Mouse (Mus musculus) G1E (cell line): ENCODE measurements around the gene Gm17727. TPM values are rescaled to one million over a fixed set of nuclear protein-coding genes. Genes with fewer than 3 reads are reported as not detected.
"Not testable (repeated sequence)": the region's sequence is repeated elsewhere in the genome, so short reads cannot be mapped to it uniquely, and the experiment has no call there.

Source experiments
- ATAC-seq: 2 replicates; pipeline ENCODE4 v1.8.0; 2016; ENCODE audit warnings: mild to moderate bottlenecking; ENCODE audit not compliant: insufficient number of reproducible peaks, poor library complexity, low FRiP score, severe bottlenecking; ENCODE audit errors: extremely low read depth
- DNase-seq: peaks from one replicate; pipeline ENCODE4 v3.0.0; 2012; ENCODE audit warnings: low spot score
- H3K27me3 ChIP-seq: 2 replicates; pipeline ENCODE4 v1.6.1; 2012; ENCODE audit warnings: mild to moderate bottlenecking, low read length, inconsistent platforms; ENCODE audit not compliant: insufficient read depth
- H3K36me3 ChIP-seq: replicated peaks from 2 replicates; pipeline ENCODE3; 2012; ENCODE audit warnings: mild to moderate bottlenecking, inconsistent platforms
- H3K4me1 ChIP-seq: 2 replicates; pipeline ENCODE4 v1.6.1; 2012; ENCODE audit warnings: low read depth, low read length, inconsistent platforms, mixed read lengths; ENCODE audit not compliant: insufficient read depth
- H3K4me3 ChIP-seq: 2 replicates; pipeline ENCODE4 v1.5.1; 2012; ENCODE audit warnings: low read depth, mild to moderate bottlenecking, inconsistent platforms, low read length, moderate library complexity, mixed read lengths
- H3K9me3 ChIP-seq: replicated peaks from 2 replicates; pipeline ENCODE4 v1.6.1; 2012; ENCODE audit warnings: inconsistent platforms
- CTCF ChIP-seq: IDR thresholded peaks from 2 replicates; pipeline ENCODE4 v1.5.1; 2012; ENCODE audit warnings: low read depth, low read length, inconsistent platforms, mixed read lengths
- GATA1 ChIP-seq: IDR thresholded peaks from 2 replicates; pipeline ENCODE4 v1.6.1; 2012; ENCODE audit warnings: borderline replicate concordance, low read length, inconsistent platforms, mixed read lengths
- GATA2 ChIP-seq: IDR thresholded peaks from 2 replicates; pipeline ENCODE4 v1.6.1; 2012; ENCODE audit warnings: low read depth, low read length, inconsistent platforms, borderline replicate concordance
- POLR2AphosphoS5 ChIP-seq: IDR thresholded peaks from 2 replicates; pipeline ENCODE4 v1.6.1; 2012; ENCODE audit warnings: low read depth, low read length, inconsistent platforms; ENCODE audit not compliant: insufficient replicate concordance
- TAL1 ChIP-seq: conservative IDR thresholded peaks from 2 replicates; pipeline ENCODE4 v1.6.1; 2012; ENCODE audit warnings: low read depth, low read length, inconsistent platforms, mixed read lengths
- polyA plus RNA-seq: library from polyadenylated mRNA; stranded (reverse); fragments of >175 nt; gene quantifications from 2 replicates; pipeline ENCODE4 v1.2.3, GENCODE M21; 2012
- total RNA-seq, 2 experiments: library from RNA; stranded (forward) in 1 of 2; stranded (reverse) in 1 of 2; fragments of 200-1000 nt in 1 of 2; fragments of >200 nt in 1 of 2; fragmentation: Nextera tagmentation in 1 of 2; gene quantifications; 2 replicates each; pipeline ENCODE4 v1.2.3; 2014 to 2017

The Gm17727 gene
- not detected in 2 replicates for total RNA-seq (2014; fragmentation: Nextera tagmentation)
- total RNA-seq (2017) = not detected in 2 replicates
- not detected in 2 replicates for polyA plus RNA-seq

- Histone ChIP-seq H3K4me3 (no peak within 1 kb of the TSS), H3K4me1 (no peaks in the 10 kb centered on the region), H3K36me3 (no peaks in the 10 kb centered on the region), H3K27me3 (no peaks in the 10 kb centered on the region), H3K9me3 (no peaks in the 10 kb centered on the region)
- TF ChIP-seq POLR2AphosphoS5 (no peak), TAL1 (no peak), GATA1 (no peak), CTCF (no peak), GATA2 (no peak)
- DNase-seq (no peak), ATAC-seq (no peak)
These were observed at the start of gene Gm17727 for GRCm38 (mm10) chr9:35778009-35778408. Gm17727 (minus strand) TSS chr9:35778109.

- not testable (repeated sequence) for H3K9me3 ChIP-seq, DNase-seq, H3K36me3 ChIP-seq, ATAC-seq, H3K4me3 ChIP-seq, H3K27me3 ChIP-seq, H3K4me1 ChIP-seq
These were observed 40.0 kb upstream of the Gm17727 start for GRCm38 (mm10) chr9:35817881-35818280.

- H3K4me1 ChIP-seq = no peaks in the 10 kb centered on the region
- TF ChIP-seq GATA2 (no peak), CTCF (no peak), TAL1 (no peak), GATA1 (no peak), POLR2AphosphoS5 (no peak)
These were observed 20.2 kb upstream of the Gm17727 start for GRCm38 (mm10) chr9:35798146-35798545.

GRCm38 (mm10) chr9:35790001-35790400 lies 12.1 kb upstream of the Gm17727 start, which contains the start of the genes Gm27235 and D730048I06Rik:
Gm27235 (minus strand) TSS chr9:35790101.
D730048I06Rik (minus strand) TSS chr9:35790112.
- no peak for TF ChIP-seq GATA1
- TF ChIP-seq CTCF = no peak
- no peak for TF ChIP-seq TAL1
- DNase-seq = no peak

More at GRCm38 (mm10) chr9:35798146-35798545, 20.2 kb upstream of the Gm17727 start:
- Histone ChIP-seq H3K36me3 (no peaks in the 10 kb centered on the region), H3K27me3 (no peaks in the 10 kb centered on the region), H3K9me3 (no peaks in the 10 kb centered on the region), H3K4me3 (no peak overlapping the region)
- DNase-seq (no peak), ATAC-seq (no peak)

GRCm38 (mm10) chr9:35756843-35757242 lies 21.1 kb downstream of the Gm17727 start:
- no peaks in the 10 kb centered on the region for H3K36me3 ChIP-seq
- DNase-seq (no peak), ATAC-seq (no peak)
- H3K4me1 ChIP-seq = no peaks in the 10 kb centered on the region
- H3K27me3 ChIP-seq = no peaks in the 10 kb centered on the region
- H3K4me3 ChIP-seq = no peak overlapping the region
- TF ChIP-seq TAL1 (no peak), GATA2 (no peak), POLR2AphosphoS5 (no peak)
- no peaks in the 10 kb centered on the region for H3K9me3 ChIP-seq

More at GRCm38 (mm10) chr9:35790001-35790400, 12.1 kb upstream of the Gm17727 start, which contains the start of the genes Gm27235 and D730048I06Rik:
- H3K36me3 ChIP-seq = no peaks in the 10 kb centered on the region
- no peaks in the 10 kb centered on the region for H3K27me3 ChIP-seq
- no peak within 1 kb of the TSS for H3K4me3 ChIP-seq
- H3K4me1 ChIP-seq = no peaks in the 10 kb centered on the region
- ATAC-seq = no peak
- H3K9me3 ChIP-seq = no peaks in the 10 kb centered on the region

- H3K36me3 ChIP-seq = no peaks in the 10 kb centered on the region
- ATAC-seq = no peak
- TF ChIP-seq GATA2 (no peak), CTCF (no peak), POLR2AphosphoS5 (no peak), TAL1 (no peak), GATA1 (no peak)
These were observed 37.2 kb downstream of the Gm17727 start, which contains the start of gene Gm17677 for GRCm38 (mm10) chr9:35740749-35741148. Gm17677 (plus strand) TSS chr9:35741049.

More at GRCm38 (mm10) chr9:35740749-35741148, 37.2 kb downstream of the Gm17727 start, which contains the start of gene Gm17677:
- H3K4me3 ChIP-seq = no peak within 1 kb of the TSS
- H3K27me3 ChIP-seq = no peaks in the 10 kb centered on the region
- H3K4me1 ChIP-seq = no peaks in the 10 kb centered on the region
- H3K9me3 ChIP-seq = no peaks in the 10 kb centered on the region
- DNase-seq = no peak

Other genes with a start within 250 kb of the Gm17727 start
- not detected in 2 replicates for gene Ddx25, start 219.6 kb downstream of the Gm17727 start, total RNA-seq (2014; fragmentation: Nextera tagmentation)
- 0.27 and 0.35 TPM in 2 replicates for gene Ddx25, start 219.6 kb downstream of the Gm17727 start, total RNA-seq (2017)
- gene Ddx25, start 219.6 kb downstream of the Gm17727 start, polyA plus RNA-seq = 0.01 TPM in 1 of 2 replicates, not detected in the other
- 57.3 and 59.2 TPM in 2 replicates for gene Pus3, start 219.5 kb downstream of the Gm17727 start, total RNA-seq (2014; fragmentation: Nextera tagmentation)
- gene Pus3, start 219.5 kb downstream of the Gm17727 start, total RNA-seq (2017) = 45.4 and 52.1 TPM in 2 replicates
- 0.95 and 1.6 TPM in 2 replicates for gene Pus3, start 219.5 kb downstream of the Gm17727 start, polyA plus RNA-seq
- 0.75 and 1.4 TPM in 2 replicates for gene Pate2, start 207.8 kb downstream of the Gm17727 start, total RNA-seq (2014; fragmentation: Nextera tagmentation)
- gene Pate2, start 207.8 kb downstream of the Gm17727 start, total RNA-seq (2017) = 0.44 and 0.46 TPM in 2 replicates
- 0.21 and 0.51 TPM in 2 replicates for gene Pate2, start 207.8 kb downstream of the Gm17727 start, polyA plus RNA-seq
- 17.2 and 27.7 TPM in 2 replicates for gene Hyls1, start 207.7 kb downstream of the Gm17727 start, total RNA-seq (2014; fragmentation: Nextera tagmentation)
- 18.6 and 18.9 TPM in 2 replicates for gene Hyls1, start 207.7 kb downstream of the Gm17727 start, total RNA-seq (2017)
- 2.5 and 2.7 TPM in 2 replicates for gene Hyls1, start 207.7 kb downstream of the Gm17727 start, polyA plus RNA-seq
- gene Pate4, start 166.2 kb downstream of the Gm17727 start, total RNA-seq (2014; fragmentation: Nextera tagmentation) = not detected in 2 replicates
- not detected in 2 replicates for gene Pate4, start 166.2 kb downstream of the Gm17727 start, total RNA-seq (2017)
- not detected in 2 replicates for gene Pate4, start 166.2 kb downstream of the Gm17727 start, polyA plus RNA-seq
- gene Pate3, start 129.9 kb downstream of the Gm17727 start, total RNA-seq (2014; fragmentation: Nextera tagmentation) = not detected in 2 replicates
- gene Pate3, start 129.9 kb downstream of the Gm17727 start, total RNA-seq (2017) = 0.17 TPM in 1 of 2 replicates, not detected in the other
- not detected in 2 replicates for gene Pate3, start 129.9 kb downstream of the Gm17727 start, polyA plus RNA-seq
- not detected in 2 replicates for gene Pate1, start 90.7 kb downstream of the Gm17727 start, total RNA-seq (2014; fragmentation: Nextera tagmentation)
- gene Pate1, start 90.7 kb downstream of the Gm17727 start, total RNA-seq (2017) = 0.05 and 0.12 TPM in 2 replicates
- gene Pate1, start 90.7 kb downstream of the Gm17727 start, polyA plus RNA-seq = not detected in 2 replicates
- not detected in 2 replicates for gene Gm17677, start 37.1 kb downstream of the Gm17727 start, total RNA-seq (2014; fragmentation: Nextera tagmentation)
- gene Gm17677, start 37.1 kb downstream of the Gm17727 start, total RNA-seq (2017) = not detected in 2 replicates
- not detected in 2 replicates for gene Gm17677, start 37.1 kb downstream of the Gm17727 start, polyA plus RNA-seq
- gene Gm27235, start 12.0 kb upstream of the Gm17727 start, total RNA-seq (2014; fragmentation: Nextera tagmentation) = not detected in 2 replicates
- not detected in 2 replicates for gene Gm27235, start 12.0 kb upstream of the Gm17727 start, total RNA-seq (2017)
- gene Gm27235, start 12.0 kb upstream of the Gm17727 start, polyA plus RNA-seq = not detected in 2 replicates
- gene D730048I06Rik, start 12.0 kb upstream of the Gm17727 start, total RNA-seq (2014; fragmentation: Nextera tagmentation) = not detected in 2 replicates
- gene D730048I06Rik, start 12.0 kb upstream of the Gm17727 start, total RNA-seq (2017) = not detected in 2 replicates
- not detected in 2 replicates for gene D730048I06Rik, start 12.0 kb upstream of the Gm17727 start, polyA plus RNA-seq
- not detected in 2 replicates for gene 9230110F15Rik, start 66.0 kb upstream of the Gm17727 start, total RNA-seq (2014; fragmentation: Nextera tagmentation)
- 0.33 TPM in 1 of 2 replicates, not detected in the other for gene 9230110F15Rik, start 66.0 kb upstream of the Gm17727 start, total RNA-seq (2017)
- not detected in 2 replicates for gene 9230110F15Rik, start 66.0 kb upstream of the Gm17727 start, polyA plus RNA-seq
- not detected in 2 replicates for gene 9230113P08Rik, start 130.3 kb upstream of the Gm17727 start, total RNA-seq (2014; fragmentation: Nextera tagmentation)
- gene 9230113P08Rik, start 130.3 kb upstream of the Gm17727 start, total RNA-seq (2017) = 0.05 TPM in 1 of 2 replicates, not detected in the other
- not detected in 2 replicates for gene 9230113P08Rik, start 130.3 kb upstream of the Gm17727 start, polyA plus RNA-seq